Mouse (Mus musculus) small intestine, adult 2 months (tissue): ENCODE data around the gene Aldh2. TPM values are rescaled to one million over a fixed set of nuclear protein-coding genes. Genes with fewer than 3 reads are reported as not detected.
"Not testable (repeated sequence)": the region's sequence is repeated elsewhere in the genome, so short reads cannot be mapped to it uniquely, and the experiment has no call there.

ENCODE experiments used
- H3K27ac ChIP-seq: fragments of 200-500 bp; 2 replicates; pipeline ENCODE4 v1.5.1; 2012; ENCODE audit warnings: low read depth, low read length, control low read depth, inconsistent platforms; ENCODE audit not compliant: insufficient read depth
- H3K27me3 ChIP-seq: fragments of 200-500 bp; 2 replicates; pipeline ENCODE4 v1.6.1; 2012; ENCODE audit warnings: mild to moderate bottlenecking, moderate library complexity, low read length, inconsistent platforms; ENCODE audit not compliant: control insufficient read depth, insufficient read depth
- H3K36me3 ChIP-seq: fragments of 200-500 bp; 2 replicates; pipeline ENCODE4 v1.6.1; 2012; ENCODE audit warnings: mild to moderate bottlenecking, low read length, control low read depth, inconsistent platforms; ENCODE audit not compliant: control insufficient read depth, insufficient read depth
- H3K4me1 ChIP-seq: fragments of 200-500 bp; 2 replicates; pipeline ENCODE4 v1.6.1; 2012; ENCODE audit warnings: low read length, inconsistent platforms, mixed read lengths; ENCODE audit not compliant: control insufficient read depth, insufficient read depth, insufficient read length
- H3K4me3 ChIP-seq: fragments of 200-500 bp; 2 replicates; pipeline ENCODE4 v1.5.1; 2012; ENCODE audit warnings: low read depth, mild to moderate bottlenecking, control low read depth, inconsistent platforms, low read length, moderate library complexity
- CTCF ChIP-seq: fragments of 200-500 bp; IDR thresholded peaks from 2 replicates; pipeline ENCODE4 v1.5.1; 2012; ENCODE audit warnings: low read depth, mild to moderate bottlenecking, control low read depth, inconsistent platforms, low read length, moderate library complexity, mixed read lengths; ENCODE audit not compliant: insufficient replicate concordance, insufficient read length; ENCODE audit errors: extremely low read depth
- POLR2A ChIP-seq: fragments of 200-500 bp; IDR thresholded peaks from 2 replicates; pipeline ENCODE4 v1.6.1; 2012; ENCODE audit warnings: low read depth, mild to moderate bottlenecking, control low read depth, inconsistent platforms, low read length, moderate library complexity
- WGBS: fragments of 180-500 bp; shearing (Covaris S2); methylation state at CpG from one replicate; pipeline ENCODE4 v1.1.7; 2018; 5-methylcytosine and 5-hydroxymethylcytosine counted together
- polyA plus RNA-seq: library from polyadenylated mRNA; depleted of rRNA; stranded (reverse); fragments of >200 nt; gene quantifications from 2 replicates; pipeline ENCODE4 v1.2.3, GENCODE M21; 2012; rRNA removed

Aldh2 gene
- 308 and 324 TPM in 2 replicates for polyA plus RNA-seq

- no peaks in the 10 kb centered on the region for H3K36me3 ChIP-seq
- no peaks in the 10 kb centered on the region for H3K27me3 ChIP-seq
- peak within 1 kb of the TSS; percentile 79 for H3K4me3 ChIP-seq
- under 1% methylated on average over 47 of the region's 47 CpGs for WGBS
- peaks cover 6% of the 10 kb centered on the region for H3K4me1 ChIP-seq
- TF ChIP-seq CTCF (no peak), POLR2A (peak; percentile 80)
- peak within 1 kb of the TSS; percentile 86 for H3K27ac ChIP-seq
Measured at GRCm38 (mm10) chr5:121593451-121594401, at the start of gene Aldh2. TSS of gene Aldh2 (minus strand) at chr5:121593824.

DNA sequence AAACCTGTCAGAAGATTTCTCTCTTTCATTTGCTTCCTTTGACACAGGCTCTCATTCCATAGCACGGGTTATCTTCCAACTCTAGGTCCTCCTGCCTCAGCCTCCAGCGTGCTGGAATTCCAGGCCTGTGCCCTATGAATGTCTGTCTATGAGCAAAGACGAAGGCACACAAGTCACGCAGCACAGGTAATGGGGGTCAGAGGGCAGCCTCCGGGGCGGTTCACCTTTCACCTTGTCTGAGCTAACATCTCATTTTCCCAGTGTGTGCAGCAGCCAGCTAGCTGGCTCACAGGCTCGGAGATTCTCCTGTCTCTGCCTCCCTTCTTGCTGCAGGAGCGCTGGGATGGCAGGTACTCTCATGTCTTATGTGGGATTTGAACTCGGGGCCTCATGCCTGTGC, 46.0 kb upstream of the Aldh2 start:
- no peak overlapping the region for H3K27ac ChIP-seq
- WGBS: 93% methylated on average over 9 of the region's 9 CpGs
- no peak overlapping the region for H3K4me3 ChIP-seq
- TF ChIP-seq POLR2A (no peak), CTCF (no peak)
- peaks cover 4% of the 10 kb centered on the region; the same call in 1 of the 2 replicates for H3K36me3 ChIP-seq
- no peaks in the 10 kb centered on the region for H3K27me3 ChIP-seq
- H3K4me1 ChIP-seq: no peaks in the 10 kb centered on the region

- TF ChIP-seq POLR2A (no peak), CTCF (no peak)
- WGBS: 89% methylated on average over 6 of the region's 6 CpGs
- Histone ChIP-seq H3K4me3 (no peak overlapping the region), H3K4me1 (no peaks in the 10 kb centered on the region), H3K36me3 (0 out of 2 replicates have a peak, but pooled peaks cover 1% of the 10 kb centered on the region), H3K27ac (no peak overlapping the region), H3K27me3 (no peaks in the 10 kb centered on the region)
Measured at GRCm38 (mm10) chr5:121637296-121637695, 43.7 kb upstream of the Aldh2 start.

- Histone ChIP-seq H3K27me3 (no peaks in the 10 kb centered on the region), H3K27ac (no peak overlapping the region), H3K4me1 (no peaks in the 10 kb centered on the region), H3K4me3 (no peak overlapping the region), H3K36me3 (0 out of 2 replicates have a peak, but pooled peaks cover 2% of the 10 kb centered on the region)
- WGBS: 87% methylated on average over 5 of the region's 5 CpGs
- TF ChIP-seq CTCF (no peak), POLR2A (no peak)
Measured at GRCm38 (mm10) chr5:121634668-121635067, 41.0 kb upstream of the Aldh2 start.

DNA sequence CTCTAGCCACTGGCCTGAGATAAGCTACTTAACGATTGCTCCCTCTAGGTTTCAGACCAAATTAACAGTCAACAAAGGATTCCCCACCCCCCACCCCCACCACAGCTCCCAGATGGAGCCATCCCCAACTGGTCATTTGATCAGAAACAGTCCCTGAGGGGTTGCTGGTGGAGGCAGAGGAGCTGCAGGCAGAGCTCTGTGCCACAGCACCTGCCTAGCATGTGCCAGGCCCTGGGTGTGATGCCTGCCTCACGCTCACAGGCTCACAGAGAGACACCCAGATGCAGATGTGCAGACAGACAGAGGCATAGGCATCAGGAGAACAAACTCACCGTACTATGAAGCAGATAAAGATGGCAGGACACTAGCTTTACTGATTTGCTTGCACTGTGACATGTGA, 39.2 kb upstream of the Aldh2 start:
- 0 out of 2 replicates have a peak, but pooled peaks cover 2% of the 10 kb centered on the region for H3K36me3 ChIP-seq
- no peak overlapping the region for H3K4me3 ChIP-seq
- no peaks in the 10 kb centered on the region for H3K4me1 ChIP-seq
- TF ChIP-seq CTCF: no peak
- no peak for TF ChIP-seq POLR2A
- no peak overlapping the region for H3K27ac ChIP-seq
- H3K27me3 ChIP-seq: no peaks in the 10 kb centered on the region
- WGBS: 54% methylated on average over 3 of the region's 3 CpGs

- WGBS: 57% methylated on average over 8 of the region's 9 CpGs
- not testable (repeated sequence) for H3K4me3 ChIP-seq, H3K27ac ChIP-seq, H3K4me1 ChIP-seq, H3K36me3 ChIP-seq, H3K27me3 ChIP-seq
Measured at GRCm38 (mm10) chr5:121631106-121631647, 37.6 kb upstream of the Aldh2 start.

DNA sequence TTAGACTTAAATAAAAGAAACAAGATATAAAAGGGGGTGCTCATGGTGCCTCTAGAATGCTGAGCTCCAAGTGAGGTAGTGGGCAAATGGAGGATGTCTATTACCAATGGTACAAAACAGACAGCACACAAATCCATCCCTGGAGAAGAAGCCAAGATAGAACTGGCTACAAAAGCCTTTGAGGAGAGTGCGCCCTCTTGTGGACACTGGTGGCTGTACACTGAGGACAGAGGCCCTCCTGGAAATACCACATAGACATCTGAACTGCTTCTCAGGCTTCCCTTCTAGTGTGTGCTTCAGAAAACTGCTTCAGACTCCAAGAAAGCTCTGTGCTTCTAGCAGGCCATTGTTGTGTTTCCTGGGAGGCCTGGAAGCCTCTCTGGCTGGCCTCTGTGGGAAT, 34.2 kb upstream of the Aldh2 start:
- no peaks in the 10 kb centered on the region for H3K27me3 ChIP-seq
- 0% methylated on average over 1 of the region's 1 CpGs for WGBS
- no peaks in the 10 kb centered on the region for H3K4me1 ChIP-seq
- TF ChIP-seq POLR2A: no peak
- TF ChIP-seq CTCF: peak; percentile 76; the same call in 1 of the 2 replicates
- H3K4me3 ChIP-seq: no peak overlapping the region
- peaks cover 2% of the 10 kb centered on the region; the same call in 1 of the 2 replicates for H3K36me3 ChIP-seq
- no peak overlapping the region for H3K27ac ChIP-seq
